Mouse (Mus musculus) frontal cortex, postnatal 10 days (tissue): ENCODE measurements around the gene Cd101.

ENCODE experiments used
- DNase-seq, 2 experiments: peaks; one replicate each; pipeline ENCODE4 v3.0.0; 2022; ENCODE audit warnings: low spot score in 2 of 2, mixed read lengths in 1 of 2

Cd101 gene

DNA sequence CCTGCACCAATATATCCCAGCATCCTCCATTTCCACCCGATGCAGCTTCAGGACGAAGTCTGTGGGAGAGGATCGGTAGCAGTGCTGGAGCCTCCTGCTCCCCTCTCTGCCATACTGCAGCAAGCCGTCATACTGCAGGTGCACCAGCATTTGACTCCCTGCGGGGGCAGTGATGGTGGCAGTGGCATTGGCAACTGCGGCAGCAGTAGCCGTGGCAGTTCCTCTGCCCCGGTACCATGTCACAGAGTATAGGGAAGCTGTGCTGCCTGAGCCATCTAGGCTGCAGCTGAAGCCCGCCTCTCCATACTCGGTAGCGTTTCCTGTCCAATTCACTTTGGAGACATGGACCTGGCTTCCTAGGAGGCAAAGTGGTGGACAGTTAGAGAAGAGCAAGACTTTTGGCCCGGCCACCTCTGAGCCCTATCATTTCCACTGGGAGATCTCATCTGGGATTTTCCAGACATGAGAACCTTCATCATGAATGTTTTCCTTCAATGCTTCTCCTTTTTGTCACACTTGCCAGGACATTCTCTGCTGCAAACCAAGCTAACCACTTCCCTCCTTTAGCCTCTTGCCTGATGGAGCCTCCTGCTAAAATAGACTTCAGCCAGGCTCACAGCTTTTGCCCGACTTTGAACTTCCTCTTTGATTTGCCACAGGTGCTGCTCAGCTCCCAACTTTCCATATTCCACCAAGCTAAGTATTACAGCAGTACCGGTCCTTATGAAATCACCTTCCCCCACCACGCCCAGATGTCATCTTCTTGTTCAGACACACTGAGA is 25.6 kb downstream of the Cd101 start:
- no peak for DNase-seq

DNA sequence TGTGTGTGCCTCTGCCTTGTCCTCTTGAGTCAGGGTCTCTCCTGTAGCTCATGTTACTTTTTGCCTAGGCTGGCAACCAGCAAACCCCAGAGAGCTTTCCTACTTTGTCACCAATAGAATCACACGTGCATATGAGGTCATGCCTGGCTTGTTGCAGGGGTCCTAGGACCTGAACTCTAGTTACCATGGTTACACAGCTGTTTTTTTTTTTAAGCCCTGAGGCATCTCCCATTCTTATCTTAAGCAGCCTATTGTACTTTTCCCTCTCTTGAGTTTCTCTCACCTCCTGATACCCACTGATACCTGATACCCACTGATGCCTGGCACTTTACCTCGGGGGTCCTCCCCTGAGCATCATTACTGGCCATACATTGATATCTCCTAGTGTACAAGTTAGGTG is 29.6 kb downstream of the Cd101 start:
- DNase-seq = no peak

DNA sequence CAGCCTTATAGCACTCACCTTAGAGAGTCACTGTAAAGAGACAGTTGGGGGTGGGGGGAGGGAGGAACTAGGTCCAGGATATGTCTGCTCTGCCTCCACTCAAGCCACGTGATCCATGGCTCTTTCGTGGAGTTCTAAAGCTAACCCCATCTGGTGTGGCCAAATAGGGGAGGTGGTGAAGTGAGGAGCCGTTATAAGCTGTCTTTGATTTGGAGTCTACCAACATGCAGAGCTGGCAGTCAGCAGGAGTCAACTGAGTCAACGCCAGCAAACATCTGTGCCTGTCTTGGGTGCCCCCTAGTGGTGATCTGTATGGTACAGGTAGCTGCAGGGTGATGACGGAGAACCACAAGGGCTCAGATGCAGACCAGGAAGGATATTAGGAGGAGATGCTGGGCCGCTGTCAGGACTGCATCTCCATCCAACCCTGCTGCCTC is 30.4 kb downstream of the Cd101 start:
- peak in 1 of 2 experiments; percentile 52 for DNase-seq

DNA sequence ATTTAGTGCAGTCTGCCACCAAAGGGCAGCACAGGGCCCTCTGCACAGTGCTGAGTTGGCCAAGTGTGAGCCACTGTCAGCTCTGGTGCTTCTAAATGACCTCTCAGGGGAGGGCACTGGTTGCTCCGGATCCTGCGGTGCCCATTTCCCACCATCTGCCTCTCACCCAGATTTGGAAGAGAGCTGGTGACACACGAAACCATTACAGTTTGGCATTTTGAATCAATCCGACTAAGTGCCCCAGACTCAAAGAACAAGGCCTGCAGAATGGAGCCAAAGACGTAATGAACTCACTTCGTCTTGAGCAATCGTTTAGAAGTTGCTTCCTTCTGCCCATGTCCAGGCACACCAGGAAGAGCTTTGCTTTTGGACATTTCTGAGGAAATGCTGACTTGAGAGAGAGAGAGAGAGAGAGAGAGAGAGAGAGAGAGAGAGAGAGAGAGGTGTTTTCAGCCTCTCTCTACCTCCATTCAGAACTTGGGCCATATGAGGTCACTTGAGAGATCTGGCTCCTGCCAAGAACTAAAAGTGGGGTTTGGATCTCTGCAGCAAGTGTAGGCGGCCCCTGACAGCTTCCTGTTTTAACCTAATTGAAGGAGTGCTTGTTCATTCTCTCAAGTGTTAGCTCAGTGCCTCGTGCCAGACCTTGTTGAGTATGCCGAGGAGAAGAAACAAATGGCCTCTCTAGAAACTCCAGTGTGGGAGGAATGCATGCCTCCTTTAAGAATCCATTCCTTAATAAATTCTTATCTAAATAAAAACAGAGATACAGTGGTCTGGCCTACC is 31.4 kb downstream of the Cd101 start:
- peak in 1 of 2 experiments; percentile 29 for DNase-seq

- DNase-seq = no peak
Measured at GRCm38 (mm10) chr3:100994252-100994651, 35.1 kb downstream of the Cd101 start.

DNA sequence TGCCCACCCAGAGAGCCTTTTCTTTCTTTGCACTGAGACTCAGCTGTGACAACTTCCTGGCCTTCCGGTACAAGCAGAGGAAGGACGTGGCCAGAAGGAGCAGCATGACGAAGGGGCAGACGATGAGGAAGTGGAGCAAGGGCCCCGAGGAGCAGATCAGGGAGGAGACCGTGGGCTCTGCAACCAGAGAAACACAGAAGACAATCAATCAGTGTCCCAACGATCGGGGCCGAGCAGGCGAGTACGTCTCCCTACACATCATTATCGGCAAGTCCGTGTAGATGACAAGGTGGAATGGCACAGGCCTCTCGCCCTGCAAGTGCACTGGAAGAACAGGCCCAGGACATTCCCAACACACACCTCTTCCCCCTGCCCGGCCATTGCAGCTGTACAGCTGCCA is 35.6 kb downstream of the Cd101 start:
- no peak for DNase-seq

- no peak for DNase-seq
Measured at GRCm38 (mm10) chr3:100993158-100993557, 36.2 kb downstream of the Cd101 start.

DNA sequence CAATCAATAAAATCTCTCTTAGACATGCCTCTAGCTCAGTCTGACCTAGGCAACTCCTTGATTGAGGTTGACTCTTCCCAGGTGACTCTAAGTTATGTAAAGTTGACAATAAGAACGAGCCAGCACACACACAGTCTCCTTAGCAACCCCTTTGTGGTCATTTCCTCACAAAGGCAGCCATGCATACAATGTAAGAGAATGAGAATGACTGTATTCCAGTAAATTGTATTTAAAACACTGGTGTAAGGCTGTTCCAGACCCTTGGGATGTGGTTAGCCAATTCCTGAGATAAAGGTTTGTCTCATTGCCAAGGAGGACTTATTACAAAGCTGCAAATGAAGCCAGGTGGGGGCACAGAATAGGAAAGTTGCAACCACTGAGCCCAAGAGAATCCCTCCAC is 39.1 kb downstream of the Cd101 start:
- DNase-seq = no peak

- DNase-seq = no peak
Measured at GRCm38 (mm10) chr3:100989417-100989816, 39.9 kb downstream of the Cd101 start.

- DNase-seq = no peak
Measured at GRCm38 (mm10) chr3:100979290-100979689, 50.1 kb downstream of the Cd101 start.

- DNase-seq = no peak
Measured at GRCm38 (mm10) chr3:100973906-100974305, 55.5 kb downstream of the Cd101 start.

GRCm38 (mm10) chr3:100969176-100969917 is 60.0 kb downstream of the Cd101 start, which contains the start of gene Ttf2:
Gene Ttf2 (minus strand): TSS chr3:100969663.
- peak; percentile 76 to 87 for DNase-seq

GRCm38 (mm10) chr3:100963849-100964542 is 65.4 kb downstream of the Cd101 start:
- peak in 1 of 2 experiments; percentile 36 for DNase-seq

DNA sequence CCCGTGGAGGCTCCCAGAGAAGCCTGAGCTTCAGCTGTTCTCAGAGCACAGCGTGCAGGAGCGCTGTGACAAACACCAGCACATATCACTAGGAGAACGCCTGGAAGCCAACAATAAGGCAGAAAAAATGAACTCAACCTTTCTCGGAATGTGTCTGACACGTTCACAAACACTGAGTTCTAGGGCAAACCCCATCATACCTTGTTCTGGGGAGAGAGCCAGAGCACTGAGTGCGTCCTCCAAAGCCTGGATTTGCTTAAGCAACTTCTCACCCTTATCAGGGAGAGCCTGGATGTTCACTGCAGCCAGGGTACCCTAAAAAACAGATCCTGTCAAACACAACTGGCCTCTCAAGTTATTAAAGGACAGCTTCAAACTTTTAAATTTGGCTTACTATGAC is 67.9 kb downstream of the Cd101 start:
- DNase-seq = no peak

- DNase-seq = no peak
Measured at GRCm38 (mm10) chr3:100961007-100961406, 68.3 kb downstream of the Cd101 start.

DNA sequence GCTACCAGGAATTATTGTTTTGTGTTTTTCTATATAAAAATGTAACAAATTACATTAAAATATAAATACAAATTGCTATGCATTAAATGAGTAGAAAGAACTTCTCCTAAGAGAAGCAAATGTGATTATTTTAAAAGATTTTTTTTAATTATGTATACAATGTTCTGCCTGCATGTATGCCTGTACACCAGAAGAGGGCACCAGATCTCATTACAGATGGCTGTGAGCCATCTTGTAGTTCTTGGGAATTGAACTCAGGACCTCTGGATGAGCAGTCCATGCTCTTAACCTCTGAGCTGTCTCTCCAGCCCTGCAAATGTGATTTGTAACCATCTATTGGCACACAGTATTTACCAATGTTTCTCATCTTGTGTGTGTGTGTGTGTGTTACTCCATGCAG is 74.7 kb downstream of the Cd101 start:
- no peak for DNase-seq

GRCm38 (mm10) chr3:100951531-100951930 is 77.8 kb downstream of the Cd101 start:
- DNase-seq = no peak

DNA sequence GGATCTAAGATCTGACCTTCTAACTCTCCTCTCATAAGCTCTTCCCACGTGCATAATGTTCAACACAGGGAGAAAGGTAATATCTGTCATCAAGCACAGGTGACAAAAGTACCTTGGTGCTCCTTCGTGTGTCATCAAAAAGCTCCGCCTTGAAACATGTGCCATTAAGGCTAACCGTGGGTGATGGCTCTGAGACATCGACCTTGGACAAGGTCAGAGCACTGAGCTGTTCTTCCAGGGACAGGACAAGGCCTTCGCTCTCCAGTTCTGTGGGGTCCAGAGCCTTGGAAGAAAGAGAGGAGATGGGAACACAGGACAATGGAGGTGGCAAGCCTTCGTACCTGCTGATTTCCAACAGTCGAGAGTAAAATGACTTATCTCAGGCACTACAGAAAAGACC is 82.1 kb downstream of the Cd101 start:
- no peak for DNase-seq
